Mouse (Mus musculus) megakaryocyte-erythroid progenitor cell, adult 5-6 weeks (primary cell): ENCODE data around the gene Duox1. TPM values are rescaled to one million over a fixed set of nuclear protein-coding genes. Genes with fewer than 3 reads are reported as not detected.

Experiments
- total RNA-seq, 2 experiments: library from RNA; stranded (forward) in 1 of 2; stranded (reverse) in 1 of 2; fragments of 200-1000, 215-1000 nt in 1 of 2; fragments of >200 nt in 1 of 2; fragmentation: Nextera tagmentation in 1 of 2; gene quantifications; 2 replicates each; pipeline ENCODE4 v1.2.3; 2014 to 2017

Gene Duox1
- total RNA-seq, 2 experiments from 2014 or later, result not detected

Other genes with a start within 250 kb of the Duox1 start
- gene Spg11, start 197.3 kb upstream of the Duox1 start, total RNA-seq (2014; fragmentation: Nextera tagmentation), result 9.8 and 13.1 TPM in 2 replicates
- gene Spg11, start 197.3 kb upstream of the Duox1 start, total RNA-seq (2017), result 9.8 and 11.7 TPM in 2 replicates
- 1,448 and 1,509 TPM in 2 replicates for gene B2m, start 168.0 kb upstream of the Duox1 start, total RNA-seq (2014; fragmentation: Nextera tagmentation)
- 1,672 and 1,891 TPM in 2 replicates for gene B2m, start 168.0 kb upstream of the Duox1 start, total RNA-seq (2017)
- gene Trim69, start 155.0 kb upstream of the Duox1 start, total RNA-seq (2014; fragmentation: Nextera tagmentation), result not detected in 2 replicates
- 0.76 and 1.1 TPM in 2 replicates for gene Trim69, start 155.0 kb upstream of the Duox1 start, total RNA-seq (2017)
- not detected in 2 replicates for gene Patl2, start 129.5 kb upstream of the Duox1 start, total RNA-seq (2014; fragmentation: Nextera tagmentation)
- not detected in 2 replicates for gene Patl2, start 129.5 kb upstream of the Duox1 start, total RNA-seq (2017)
- gene Terb2, start 129.4 kb upstream of the Duox1 start, total RNA-seq (2014; fragmentation: Nextera tagmentation), result not detected in 2 replicates
- not detected in 2 replicates for gene Terb2, start 129.4 kb upstream of the Duox1 start, total RNA-seq (2017)
- 89.6 and 95.4 TPM in 2 replicates for gene Sord, start 80.9 kb upstream of the Duox1 start, total RNA-seq (2014; fragmentation: Nextera tagmentation)
- gene Sord, start 80.9 kb upstream of the Duox1 start, total RNA-seq (2017), result 115 and 122 TPM in 2 replicates
- gene Duox2, start 17.2 kb upstream of the Duox1 start, total RNA-seq (2014; fragmentation: Nextera tagmentation), result not detected in 2 replicates
- gene Duox2, start 17.2 kb upstream of the Duox1 start, total RNA-seq (2017), result not detected in 2 replicates
- gene Duoxa2, start 16.8 kb upstream of the Duox1 start, total RNA-seq (2014; fragmentation: Nextera tagmentation), result not detected in 2 replicates
- not detected in 2 replicates for gene Duoxa2, start 16.8 kb upstream of the Duox1 start, total RNA-seq (2017)
- not detected in 2 replicates for gene Duoxa1, start 1.9 kb upstream of the Duox1 start, total RNA-seq (2014; fragmentation: Nextera tagmentation)
- gene Duoxa1, start 1.9 kb upstream of the Duox1 start, total RNA-seq (2017), result not detected in 2 replicates
- gene Shf, start 53.5 kb downstream of the Duox1 start, total RNA-seq (2014; fragmentation: Nextera tagmentation), result 5.2 and 8.7 TPM in 2 replicates
- gene Shf, start 53.5 kb downstream of the Duox1 start, total RNA-seq (2017), result 1.6 and 13.8 TPM in 2 replicates
- gene Slc28a2, start 110.8 kb downstream of the Duox1 start, total RNA-seq (2014; fragmentation: Nextera tagmentation), result 3.5 and 11.6 TPM in 2 replicates
- 3.2 and 4.5 TPM in 2 replicates for gene Slc28a2, start 110.8 kb downstream of the Duox1 start, total RNA-seq (2017)
- 0.28 TPM in 1 of 2 replicates, not detected in the other for gene Gm14085, start 169.3 kb downstream of the Duox1 start, total RNA-seq (2014; fragmentation: Nextera tagmentation)
- gene Gm14085, start 169.3 kb downstream of the Duox1 start, total RNA-seq (2017), result 0.14 TPM in 1 of 2 replicates, not detected in the other